Mouse (Mus musculus): Measurements from ENCODE around the gene Adgrf5. TPM values are rescaled to one million over a fixed set of nuclear protein-coding genes. Genes with fewer than 3 reads are reported as not detected.

Adgrf5 gene
- total and polyA plus RNA-seq, 3 experiments = not detected

DNA sequence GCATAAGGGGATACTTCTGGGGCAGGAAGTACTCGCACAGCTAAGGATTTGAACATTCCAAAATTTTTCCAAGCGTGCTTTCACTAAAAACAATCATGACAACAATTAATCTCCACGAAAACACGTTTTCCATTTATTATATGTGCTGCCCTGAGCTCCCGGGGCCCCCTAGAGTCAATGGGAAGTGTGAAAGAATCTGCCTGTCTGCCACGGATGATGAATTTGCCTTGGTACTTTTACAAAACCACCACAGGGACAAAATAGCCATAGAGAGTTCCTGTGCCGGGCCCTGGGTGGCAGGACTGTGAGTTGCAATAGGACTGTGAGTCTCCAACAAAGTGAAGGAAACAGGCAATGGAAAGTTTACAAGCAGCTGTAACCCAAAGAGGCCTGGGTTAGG is 52.9 kb downstream of the Adgrf5 start:
- dilution Hi-C loops (cut with MboI; ENCODE audit: extremely low pct_ligation_motif_present, extremely low pct_unique_long_range_greater_than_20kb, low sequenced_read_pairs) (no loop called here), in situ Hi-C loops (cut with MboI; ENCODE audit: low pct_ligation_motif_present, low pct_unique_long_range_greater_than_20kb, low sequenced_read_pairs) (no loop called here)
- no peaks in the 10 kb centered on the region for H3K4me1 ChIP-seq (ENCODE audit: control insufficient read depth in 1 of 2, insufficient read depth in 2 of 2)
- no peak overlapping the region for H3K4me2 ChIP-seq (ENCODE audit: insufficient read depth, low read depth, poor library complexity, severe bottlenecking)
- no peak overlapping the region for H3K9ac ChIP-seq (ENCODE audit: insufficient read depth, low read depth)
- H3K27me3 ChIP-seq (replicated peaks) = no peaks in the 10 kb centered on the region
- no peaks in the 10 kb centered on the region for H3K36me3 ChIP-seq (replicated peaks in 1 of 2; ENCODE audit: control insufficient read depth in 1 of 2, insufficient read depth in 1 of 2, low read length in 1 of 2)
- no peak overlapping the region for H3K4me3 ChIP-seq (replicated peaks in 1 of 3; ENCODE audit: low read depth in 2 of 3, low read length in 2 of 3, poor library complexity in 1 of 3)
- no peak for DNase-seq (ENCODE audit: extremely low read depth)
- no peaks in the 10 kb centered on the region for H3K79me2 ChIP-seq (replicated peaks; ENCODE audit: control insufficient read depth, extremely low read depth, insufficient read depth, poor library complexity, severe bottlenecking)
- H3K27ac ChIP-seq (ENCODE audit: insufficient read depth, low read depth) = no peak overlapping the region
- no peak for TF ChIP-seq TBP (conservative IDR thresholded peaks at IDR 0.05; ENCODE audit: low read depth, low read length)
- no peak for TF ChIP-seq EP300 (IDR thresholded peaks at IDR 0.05; ENCODE audit: low read length)
- H3K9me3 ChIP-seq (replicated peaks; ENCODE audit: low read length) = peaks cover 50% of the 10 kb centered on the region

GRCm38 (mm10) chr17:43419204-43419603 is 59.0 kb downstream of the Adgrf5 start:
- peaks cover 0 to under 1% of the 10 kb centered on the region in 2 experiments; a peak in 1 of 4 replicates for H3K4me1 ChIP-seq (ENCODE audit: control insufficient read depth in 1 of 2, insufficient read depth in 2 of 2)
- dilution Hi-C loops (cut with MboI; ENCODE audit: extremely low pct_ligation_motif_present, extremely low pct_unique_long_range_greater_than_20kb, low sequenced_read_pairs) (no loop called here), in situ Hi-C loops (cut with MboI; ENCODE audit: low pct_ligation_motif_present, low pct_unique_long_range_greater_than_20kb, low sequenced_read_pairs) (no loop called here)
- no peak for DNase-seq (ENCODE audit: extremely low read depth)
- H3K4me3 ChIP-seq (replicated peaks in 1 of 3; ENCODE audit: low read depth in 2 of 3, low read length in 2 of 3, poor library complexity in 1 of 3) = no peak overlapping the region
- H3K27ac ChIP-seq (ENCODE audit: insufficient read depth, low read depth) = no peak overlapping the region
- no peaks in the 10 kb centered on the region for H3K36me3 ChIP-seq (replicated peaks in 1 of 2; ENCODE audit: control insufficient read depth in 1 of 2, insufficient read depth in 1 of 2, low read length in 1 of 2)
- H3K27me3 ChIP-seq (replicated peaks) = no peaks in the 10 kb centered on the region
- H3K79me2 ChIP-seq (replicated peaks; ENCODE audit: control insufficient read depth, extremely low read depth, insufficient read depth, poor library complexity, severe bottlenecking) = no peaks in the 10 kb centered on the region
- no peak overlapping the region for H3K9ac ChIP-seq (ENCODE audit: insufficient read depth, low read depth)
- peaks cover 42% of the 10 kb centered on the region for H3K9me3 ChIP-seq (replicated peaks; ENCODE audit: low read length)
- TF ChIP-seq BHLHE40 (IDR thresholded peaks at IDR 0.05; ENCODE audit: low read depth, low read length) = no peak
- TF ChIP-seq CHD2 (IDR thresholded peaks at IDR 0.05; ENCODE audit: low read length) = no peak
- TF ChIP-seq TBP (conservative IDR thresholded peaks at IDR 0.05; ENCODE audit: low read depth, low read length) = no peak
- TF ChIP-seq MAZ (IDR thresholded peaks at IDR 0.05; ENCODE audit: low read depth, low read length) = no peak
- no peak for TF ChIP-seq E2F4 (IDR thresholded peaks at IDR 0.05; ENCODE audit: insufficient replicate concordance, low read depth, low read length)
- no peak for TF ChIP-seq MAFK (IDR thresholded peaks at IDR 0.05; ENCODE audit: insufficient replicate concordance, low read length)
- TF ChIP-seq RAD21 (IDR thresholded peaks at IDR 0.05; ENCODE audit: low read depth, low read length) = no peak
- no peak for TF ChIP-seq HCFC1 (IDR thresholded peaks at IDR 0.05; ENCODE audit: low read depth, low read length)
- TF ChIP-seq TCF12 (IDR thresholded peaks at IDR 0.05; ENCODE audit: low read depth, low read length) = no peak
- no peak for TF ChIP-seq CTCF (conservative IDR thresholded peaks at IDR 0.05 in 1 of 2, IDR thresholded peaks at IDR 0.05 in 1 of 2; ENCODE audit: low read depth in 2 of 2, low read length in 2 of 2)
- TF ChIP-seq USF1 (IDR thresholded peaks at IDR 0.05; ENCODE audit: low read depth, low read length) = no peak
- H3K4me2 ChIP-seq (ENCODE audit: insufficient read depth, low read depth, poor library complexity, severe bottlenecking) = no peak overlapping the region

DNA sequence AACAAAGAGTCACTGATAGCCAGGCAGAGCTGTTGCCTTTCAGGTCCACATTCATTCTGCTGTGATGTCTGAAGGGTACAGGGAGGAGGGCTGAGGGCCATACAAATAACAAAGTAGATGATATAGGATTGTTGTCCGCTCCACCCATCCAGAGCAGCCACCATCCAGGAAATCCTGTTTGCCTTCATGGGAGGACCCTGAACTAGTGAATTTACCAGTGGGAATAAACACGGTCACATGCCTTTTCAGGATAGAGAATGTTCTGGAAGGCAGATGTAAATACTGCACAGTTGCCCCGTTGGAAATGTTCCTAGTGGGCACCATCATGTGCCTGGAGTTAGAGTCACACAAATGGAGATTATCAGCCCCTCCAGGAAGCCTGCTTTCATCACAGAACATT is 60.1 kb downstream of the Adgrf5 start:
- dilution Hi-C loops (cut with MboI; ENCODE audit: extremely low pct_ligation_motif_present, extremely low pct_unique_long_range_greater_than_20kb, low sequenced_read_pairs) = no loop called here
- TF ChIP-seq PAX5 (IDR thresholded peaks at IDR 0.05; ENCODE audit: low read length) (no peak), TBP (conservative IDR thresholded peaks at IDR 0.05; ENCODE audit: low read depth, low read length) (no peak), ZMIZ1 (IDR thresholded peaks at IDR 0.05; ENCODE audit: low read depth, low read length) (no peak), MAFK (IDR thresholded peaks at IDR 0.05; ENCODE audit: insufficient replicate concordance, low read length) (no peak), USF2 (conservative IDR thresholded peaks at IDR 0.05; ENCODE audit: low read depth, low read length) (no peak)

More for the DNA sequence above, 60.1 kb downstream of the Adgrf5 start:
- Histone ChIP-seq H3K9ac (ENCODE audit: insufficient read depth, low read depth) (no peak overlapping the region), H3K4me1 (ENCODE audit: control insufficient read depth in 1 of 2, insufficient read depth in 2 of 2) (peaks cover 0 to 8% of the 10 kb centered on the region in 2 experiments; a peak in 1 of 4 replicates), H3K79me2 (replicated peaks; ENCODE audit: control insufficient read depth, extremely low read depth, insufficient read depth, poor library complexity, severe bottlenecking) (no peaks in the 10 kb centered on the region), H3K9me3 (replicated peaks; ENCODE audit: low read length) (peaks cover 43% of the 10 kb centered on the region), H3K4me2 (ENCODE audit: insufficient read depth, low read depth, poor library complexity, severe bottlenecking) (no peak overlapping the region), H3K4me3 (replicated peaks in 1 of 3; ENCODE audit: low read depth in 2 of 3, low read length in 2 of 3, poor library complexity in 1 of 3) (no peak overlapping the region), H3K27ac (ENCODE audit: insufficient read depth, low read depth) (no peak overlapping the region), H3K36me3 (replicated peaks in 1 of 2; ENCODE audit: control insufficient read depth in 1 of 2, insufficient read depth in 1 of 2, low read length in 1 of 2) (no peaks in the 10 kb centered on the region), H3K27me3 (replicated peaks) (no peaks in the 10 kb centered on the region)
- in situ Hi-C loops (cut with MboI; ENCODE audit: low pct_ligation_motif_present, low pct_unique_long_range_greater_than_20kb, low sequenced_read_pairs) = no loop called here
- DNase-seq (ENCODE audit: extremely low read depth) = no peak

Measured in CH12.LX (cell line).